Comparison of ENCODE assay signal across 16 mouse cellular contexts in the genomic region with DNA sequence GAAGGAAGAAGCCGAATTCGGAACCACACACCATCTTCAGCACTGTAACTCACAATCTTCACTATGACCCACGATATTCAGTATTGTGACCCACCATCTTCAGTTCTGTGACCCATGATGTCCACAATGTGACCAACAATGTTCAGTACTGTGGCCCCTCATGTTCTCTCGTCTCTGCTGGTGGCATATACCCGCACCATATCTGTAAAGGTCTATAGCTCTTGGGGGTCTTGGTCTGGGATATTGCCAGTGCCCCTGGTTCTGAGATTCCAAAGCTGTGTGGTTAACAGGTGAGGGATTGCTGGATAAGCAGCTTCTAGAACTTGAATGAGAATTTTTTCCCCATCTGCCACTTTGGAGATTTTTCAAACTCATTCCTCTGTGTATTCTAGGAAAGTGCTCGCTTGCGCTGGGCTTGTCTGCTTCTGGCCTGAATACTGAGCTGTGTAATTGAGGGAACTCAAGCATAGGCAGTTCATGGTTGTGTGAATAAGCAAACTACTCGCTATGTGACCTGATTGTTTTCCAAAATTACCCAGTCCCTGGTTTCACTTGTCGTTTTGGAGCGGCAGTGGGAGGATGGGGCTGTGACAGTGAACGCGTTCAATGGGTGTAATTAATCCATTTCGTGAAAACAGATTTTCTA.
DNase-seq lines count a peak whose midpoint lies in the region; ATAC-seq and TF ChIP-seq lines count a peak whose summit lies in the region.
"Had no signal": no experiment of that assay in that cellular context is flagged by ENCODE, and none has a peak within 500 bp of the region (broad histone marks: within the 10 kb centered on the region; RNA-seq: fewer than 3 reads in every experiment).

No protein-coding gene starts in this region.

- H3K4me2 ChIP-seq in hindbrain, embryonic 16.5 days (ENCODE audit: low read length) = no peak overlapping the region
- H3K4me2 ChIP-seq in hindbrain, embryonic 14.5 days (replicated peaks) = no peak overlapping the region
- no peak overlapping the region for H3K4me2 ChIP-seq in midbrain, postnatal 0 days (ENCODE audit: low read depth, low read length, poor library complexity, severe bottlenecking)
- no peak overlapping the region for H3K4me2 ChIP-seq in midbrain, embryonic 15.5 days
- H3K4me2 ChIP-seq: embryonic facial prominence, embryonic 15.5 days; lung, embryonic 14.5 days; neural tube, embryonic 13.5 days had no signal

- no peaks in the 10 kb centered on the region for H3K9me3 ChIP-seq in hindbrain, embryonic 16.5 days (ENCODE audit: control insufficient read depth, low read length)
- H3K9me3 ChIP-seq in hindbrain, embryonic 14.5 days (ENCODE audit: control insufficient read depth, low read length) = no peaks in the 10 kb centered on the region
- no peaks in the 10 kb centered on the region for H3K9me3 ChIP-seq in midbrain, postnatal 0 days (ENCODE audit: low read length)
- no peaks in the 10 kb centered on the region for H3K9me3 ChIP-seq in midbrain, embryonic 15.5 days
- H3K9me3 ChIP-seq: embryonic facial prominence, embryonic 15.5 days; G1E; neural tube, embryonic 13.5 days had no signal

- no peak for DNase-seq in hindbrain, embryonic 14.5 days (ENCODE audit: low spot score)
- peak; percentile 79 for DNase-seq in midbrain, postnatal 0 days (ENCODE audit: low spot score)
- peak; percentile 42 for DNase-seq in cerebellum, adult 9-11 months
- DNase-seq in retina, postnatal 7 days (ENCODE audit: low read depth, low spot score) = peak; percentile 29
- DNase-seq in thymus, postnatal 25 days = no peak
- no peak for DNase-seq in liver
- DNase-seq: adrenal gland, postnatal 25 days; kidney, postnatal 36 days; lung, embryonic 14.5 days; right cerebral cortex, postnatal 25 days; thymus, adult 18-20 months had no signal

- H3K4me1 ChIP-seq in hindbrain, embryonic 16.5 days (ENCODE audit: control insufficient read depth, insufficient read depth, low read depth, low read length) = no peaks in the 10 kb centered on the region
- H3K4me1 ChIP-seq in hindbrain, embryonic 14.5 days (replicated peaks; ENCODE audit: control insufficient read depth, insufficient read depth, low read length) = no peaks in the 10 kb centered on the region
- no peaks in the 10 kb centered on the region for H3K4me1 ChIP-seq in midbrain, postnatal 0 days (ENCODE audit: insufficient read depth, low read length)
- H3K4me1 ChIP-seq in midbrain, embryonic 15.5 days = no peaks in the 10 kb centered on the region
- H3K4me1 ChIP-seq: embryonic facial prominence, embryonic 15.5 days; neural tube, embryonic 13.5 days had no signal

- no peak overlapping the region for H3K27ac ChIP-seq in hindbrain, embryonic 16.5 days (ENCODE audit: low read depth, low read length)
- no peak overlapping the region for H3K27ac ChIP-seq in hindbrain, embryonic 14.5 days
- no peak overlapping the region for H3K27ac ChIP-seq in midbrain, postnatal 0 days (ENCODE audit: low read depth, low read length)
- no peak overlapping the region for H3K27ac ChIP-seq in midbrain, embryonic 15.5 days
- H3K27ac ChIP-seq: embryonic facial prominence, embryonic 15.5 days; neural tube, embryonic 13.5 days had no signal

- no peak overlapping the region for H3K9ac ChIP-seq in hindbrain, embryonic 16.5 days (ENCODE audit: low read depth, low read length)
- H3K9ac ChIP-seq in hindbrain, embryonic 14.5 days = no peak overlapping the region
- H3K9ac ChIP-seq in midbrain, postnatal 0 days (replicated peaks; ENCODE audit: low read length, poor library complexity, severe bottlenecking) = no peak overlapping the region
- H3K9ac ChIP-seq in midbrain, embryonic 15.5 days = no peak overlapping the region
- H3K9ac ChIP-seq: embryonic facial prominence, embryonic 15.5 days; lung, embryonic 14.5 days; neural tube, embryonic 13.5 days had no signal

- H3K36me3 ChIP-seq in hindbrain, embryonic 16.5 days (ENCODE audit: control insufficient read depth, insufficient read depth, low read length) = no peaks in the 10 kb centered on the region
- no peaks in the 10 kb centered on the region for H3K36me3 ChIP-seq in hindbrain, embryonic 14.5 days (replicated peaks; ENCODE audit: control insufficient read depth, insufficient read depth)
- H3K36me3 ChIP-seq in midbrain, postnatal 0 days (ENCODE audit: insufficient read depth, low read length) = no peaks in the 10 kb centered on the region
- no peaks in the 10 kb centered on the region for H3K36me3 ChIP-seq in midbrain, embryonic 15.5 days (replicated peaks)
- H3K36me3 ChIP-seq: embryonic facial prominence, embryonic 15.5 days; G1E; neural tube, embryonic 13.5 days had no signal

- ATAC-seq in hindbrain, embryonic 16.5 days = peak; percentile 92
- ATAC-seq in hindbrain, embryonic 14.5 days (ENCODE audit: low FRiP score) = no peak
- ATAC-seq in midbrain, postnatal 0 days (ENCODE audit: low FRiP score) = no peak
- ATAC-seq in midbrain, embryonic 15.5 days (replicated peaks) = no peak

- H3K27me3 ChIP-seq in hindbrain, embryonic 16.5 days (replicated peaks; ENCODE audit: control insufficient read depth, insufficient read depth, low read length) = no peaks in the 10 kb centered on the region
- H3K27me3 ChIP-seq in hindbrain, embryonic 14.5 days (ENCODE audit: control insufficient read depth, insufficient read depth, low read length) = no peaks in the 10 kb centered on the region
- no peaks in the 10 kb centered on the region for H3K27me3 ChIP-seq in midbrain, postnatal 0 days (ENCODE audit: insufficient read depth, low read length)
- H3K27me3 ChIP-seq in midbrain, embryonic 15.5 days (replicated peaks) = no peaks in the 10 kb centered on the region
- H3K27me3 ChIP-seq: embryonic facial prominence, embryonic 15.5 days; neural tube, embryonic 13.5 days had no signal

- no peak overlapping the region for H3K4me3 ChIP-seq in hindbrain, embryonic 16.5 days (ENCODE audit: low read length)
- H3K4me3 ChIP-seq in hindbrain, embryonic 14.5 days (replicated peaks; ENCODE audit: low read length) = no peak overlapping the region
- H3K4me3 ChIP-seq in midbrain, postnatal 0 days (ENCODE audit: low read depth, low read length) = no peak overlapping the region
- no peak overlapping the region for H3K4me3 ChIP-seq in midbrain, embryonic 15.5 days
- H3K4me3 ChIP-seq: embryonic facial prominence, embryonic 15.5 days; neural tube, embryonic 13.5 days had no signal

- no peak for TF ChIP-seq CTCF in midbrain, postnatal 0 days (IDR thresholded peaks at IDR 0.05)

- 72% methylated on average over 13 of the region's 13 CpGs for WGBS in hindbrain, embryonic 16.5 days
- WGBS in hindbrain, embryonic 14.5 days = 77% methylated on average over 13 of the region's 13 CpGs
- WGBS in midbrain, postnatal 0 days = 86% methylated on average over 13 of the region's 13 CpGs
- WGBS in midbrain, embryonic 15.5 days = 83% methylated on average over 13 of the region's 13 CpGs

Comparison
In these comparisons a context has a peak if more than half of its experiments do, and no peak if none do; other contexts are left out.
1. DNase-seq: peak in midbrain, postnatal 0 days (single experiment), cerebellum, adult 9-11 months (single experiment) and retina, postnatal 7 days (single experiment); none in hindbrain, embryonic 14.5 days (single experiment), thymus, postnatal 25 days (single experiment) and liver (single experiment).